Mouse (Mus musculus) midbrain, embryonic 10.5 days (tissue): Measurements from ENCODE around the gene Agap1. TPM values are rescaled to one million over a fixed set of nuclear protein-coding genes. Genes with fewer than 3 reads are reported as not detected.

Source experiments
- DNase-seq: peaks from one replicate; pipeline ENCODE4 v3.0.0-alpha.2; 2017; ENCODE audit warnings: low spot score
- H3K27ac ChIP-seq: fragments of 300-500 bp; sonication (generic); replicated peaks from 2 replicates; pipeline ENCODE4 v1.5.1; 2016; ENCODE audit warnings: mild to moderate bottlenecking
- H3K27me3 ChIP-seq: fragments of 300-500 bp; sonication (generic); 2 replicates; pipeline ENCODE4 v1.6.1; 2016; ENCODE audit warnings: low read depth, mild to moderate bottlenecking; ENCODE audit not compliant: poor library complexity, severe bottlenecking
- H3K36me3 ChIP-seq: fragments of 300-500 bp; sonication (generic); 2 replicates; pipeline ENCODE4 v1.6.1; 2016; ENCODE audit warnings: mild to moderate bottlenecking, moderate library complexity
- H3K4me1 ChIP-seq: fragments of 300-500 bp; sonication (generic); 2 replicates; pipeline ENCODE4 v1.6.1; 2016
- H3K4me3 ChIP-seq: fragments of 300-500 bp; sonication (generic); 2 replicates; pipeline ENCODE4 v1.5.1; 2016; ENCODE audit warnings: mild to moderate bottlenecking, moderate library complexity
- H3K9me3 ChIP-seq: fragments of 300-500 bp; sonication (generic); replicated peaks from 2 replicates; pipeline ENCODE4 v1.6.1; 2016; ENCODE audit warnings: mild to moderate bottlenecking
- WGBS: fragments of 180-500 bp; shearing (Covaris S2); methylation state at CpG from one replicate; pipeline ENCODE4 v1.1.7; 2016; 5-methylcytosine and 5-hydroxymethylcytosine counted together
- polyA plus RNA-seq: library from polyadenylated mRNA; unstranded; fragments of >200 nt; fragmentation: Nextera tagmentation; extraction: Ambion mirVana; gene quantifications from 2 replicates; pipeline ENCODE4 v1.2.1, GENCODE M21; 2016

Gene Agap1
- polyA plus RNA-seq, 1 experiment from 2014 or later, result 16.6 TPM

GRCm38 (mm10) chr1:89766891-89767290 is 312.3 kb downstream of the Agap1 start:
- Histone ChIP-seq H3K9me3 (no peaks in the 10 kb centered on the region), H3K27me3 (no peaks in the 10 kb centered on the region), H3K27ac (0 out of 2 replicates have a peak overlapping the region, but pooled peaks have one; percentile 33), H3K4me1 (peaks cover 59% of the 10 kb centered on the region), H3K4me3 (no peak overlapping the region), H3K36me3 (peaks cover 30% of the 10 kb centered on the region)
- no peak for DNase-seq
- WGBS, result 77% methylated on average over 8 of the region's 8 CpGs

GRCm38 (mm10) chr1:89769641-89770040 is 315.0 kb downstream of the Agap1 start:
- peaks cover 19% of the 10 kb centered on the region for H3K36me3 ChIP-seq
- 79% methylated on average over 4 of the region's 4 CpGs for WGBS

DNA sequence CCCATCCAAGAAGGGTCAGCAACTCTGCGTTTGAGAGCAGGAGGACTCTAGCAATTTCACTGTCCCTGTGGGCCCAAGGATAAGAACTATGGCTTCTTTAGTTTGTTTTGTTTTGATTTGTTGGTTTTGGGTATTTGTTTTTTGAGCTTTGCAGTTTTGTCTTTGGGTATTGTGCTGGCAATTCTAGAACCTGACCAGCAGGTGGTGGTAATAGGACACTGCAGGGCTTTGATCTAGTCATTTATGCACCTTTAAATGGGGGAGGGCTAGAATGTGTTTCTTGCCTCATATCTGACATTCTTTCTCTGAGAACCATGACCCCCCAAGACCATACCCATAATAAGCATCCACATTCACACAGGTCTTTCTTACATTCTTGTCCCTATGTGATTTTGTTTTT is 315.7 kb downstream of the Agap1 start:
- H3K27ac ChIP-seq, result no peak overlapping the region
- H3K36me3 ChIP-seq, result peaks cover 19% of the 10 kb centered on the region
- H3K4me1 ChIP-seq, result peaks cover 42% of the 10 kb centered on the region
- no peaks in the 10 kb centered on the region for H3K27me3 ChIP-seq
- H3K4me3 ChIP-seq, result no peak overlapping the region
- no peak for DNase-seq
- H3K9me3 ChIP-seq, result no peaks in the 10 kb centered on the region
- WGBS, result 65% methylated on average over 1 of the region's 1 CpGs

More at GRCm38 (mm10) chr1:89769641-89770040, 315.0 kb downstream of the Agap1 start:
- no peaks in the 10 kb centered on the region for H3K9me3 ChIP-seq
- no peak for DNase-seq
- peaks cover 42% of the 10 kb centered on the region for H3K4me1 ChIP-seq
- H3K27me3 ChIP-seq, result no peaks in the 10 kb centered on the region
- no peak overlapping the region for H3K27ac ChIP-seq
- H3K4me3 ChIP-seq, result no peak overlapping the region

DNA sequence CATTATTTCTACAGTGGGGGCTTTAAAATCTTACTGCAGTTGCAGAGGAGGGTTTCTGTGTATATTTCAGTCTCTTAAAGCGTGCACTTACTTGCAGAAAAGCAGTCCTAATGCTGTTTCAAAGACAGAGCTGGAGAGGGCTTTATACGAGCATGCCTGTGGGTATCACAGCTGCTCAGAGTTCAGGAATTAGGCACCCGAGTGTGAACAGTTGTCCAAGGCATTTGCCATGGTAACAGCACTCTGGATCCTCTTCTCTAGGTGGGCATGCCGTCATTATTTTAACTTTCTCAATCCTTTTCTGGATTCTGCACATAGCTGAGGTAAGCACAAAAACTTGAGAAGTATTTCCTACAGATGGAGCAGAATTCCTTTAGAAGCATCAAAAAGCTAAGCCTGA is 321.1 kb downstream of the Agap1 start:
- DNase-seq, result no peak

GRCm38 (mm10) chr1:89780675-89781074 is 326.1 kb downstream of the Agap1 start:
- Histone ChIP-seq H3K9me3 (no peaks in the 10 kb centered on the region), H3K4me1 (peaks cover 37% of the 10 kb centered on the region), H3K27me3 (no peaks in the 10 kb centered on the region), H3K27ac (no peak overlapping the region), H3K4me3 (no peak overlapping the region), H3K36me3 (peaks cover 22% of the 10 kb centered on the region)
- no peak for DNase-seq
- 93% methylated on average over 2 of the region's 2 CpGs for WGBS

More for the DNA sequence above, 321.1 kb downstream of the Agap1 start:
- Histone ChIP-seq H3K4me3 (no peak overlapping the region), H3K9me3 (no peaks in the 10 kb centered on the region), H3K4me1 (peaks cover 14% of the 10 kb centered on the region), H3K27ac (no peak overlapping the region), H3K36me3 (peaks cover 27% of the 10 kb centered on the region), H3K27me3 (no peaks in the 10 kb centered on the region)
- WGBS, result 59% methylated on average over 4 of the region's 4 CpGs

- Histone ChIP-seq H3K9me3 (no peaks in the 10 kb centered on the region), H3K27me3 (no peaks in the 10 kb centered on the region), H3K4me3 (no peak overlapping the region), H3K4me1 (peaks cover 46% of the 10 kb centered on the region), H3K27ac (no peak overlapping the region), H3K36me3 (peaks cover 19% of the 10 kb centered on the region)
- WGBS, result 76% methylated on average over 8 of the region's 8 CpGs
- DNase-seq, result no peak
Measured at GRCm38 (mm10) chr1:89781861-89782260, 327.3 kb downstream of the Agap1 start.

GRCm38 (mm10) chr1:89786793-89787192 is 332.2 kb downstream of the Agap1 start:
- 93% methylated on average over 6 of the region's 6 CpGs for WGBS
- H3K9me3 ChIP-seq, result no peaks in the 10 kb centered on the region
- no peaks in the 10 kb centered on the region for H3K27me3 ChIP-seq
- peaks cover 47% of the 10 kb centered on the region for H3K4me1 ChIP-seq
- H3K36me3 ChIP-seq, result peaks cover 34% of the 10 kb centered on the region
- no peak overlapping the region for H3K27ac ChIP-seq
- no peak for DNase-seq
- no peak overlapping the region for H3K4me3 ChIP-seq

DNA sequence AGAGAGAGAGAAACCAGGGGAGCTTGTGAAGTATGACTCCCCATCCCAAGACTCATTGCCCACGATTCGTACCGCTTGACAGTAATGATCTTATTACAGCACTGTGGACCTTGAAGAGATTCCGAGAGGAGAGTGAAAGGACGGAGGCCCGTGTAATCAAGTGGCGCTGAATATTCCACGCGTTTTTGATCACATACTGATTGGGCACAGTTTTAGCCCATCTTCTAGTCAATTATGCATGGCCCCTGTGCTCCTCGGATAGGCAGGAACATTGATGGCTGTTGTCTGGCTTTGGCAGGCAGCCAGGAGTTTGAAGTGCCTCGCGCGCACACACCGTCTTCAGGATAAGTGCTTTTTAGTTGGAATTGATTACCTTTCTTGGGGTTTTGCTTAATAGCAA is 344.1 kb downstream of the Agap1 start:
- 93% methylated on average over 14 of the region's 14 CpGs for WGBS
- DNase-seq, result no peak
- no peaks in the 10 kb centered on the region for H3K27me3 ChIP-seq
- H3K27ac ChIP-seq, result no peak overlapping the region
- H3K4me3 ChIP-seq, result no peak overlapping the region
- 0 out of 2 replicates have a peak, but pooled peaks cover 3% of the 10 kb centered on the region for H3K4me1 ChIP-seq
- no peaks in the 10 kb centered on the region for H3K9me3 ChIP-seq
- H3K36me3 ChIP-seq, result peaks cover 40% of the 10 kb centered on the region

GRCm38 (mm10) chr1:89801506-89801905 is 346.9 kb downstream of the Agap1 start:
- WGBS, result 86% methylated on average over 5 of the region's 5 CpGs
- no peak for DNase-seq
- Histone ChIP-seq H3K27ac (no peak overlapping the region), H3K4me3 (no peak overlapping the region), H3K4me1 (0 out of 2 replicates have a peak, but pooled peaks cover under 1% of the 10 kb centered on the region), H3K27me3 (no peaks in the 10 kb centered on the region), H3K9me3 (no peaks in the 10 kb centered on the region), H3K36me3 (peaks cover 22% of the 10 kb centered on the region)

GRCm38 (mm10) chr1:89804981-89805380 is 350.4 kb downstream of the Agap1 start:
- Histone ChIP-seq H3K27me3 (no peaks in the 10 kb centered on the region), H3K4me3 (no peak overlapping the region), H3K9me3 (no peaks in the 10 kb centered on the region), H3K27ac (no peak overlapping the region), H3K4me1 (no peaks in the 10 kb centered on the region), H3K36me3 (peaks cover 23% of the 10 kb centered on the region)
- DNase-seq, result no peak
- 90% methylated on average over 7 of the region's 7 CpGs for WGBS

GRCm38 (mm10) chr1:89812816-89813215 is 358.2 kb downstream of the Agap1 start:
- peaks cover 9% of the 10 kb centered on the region for H3K4me1 ChIP-seq
- H3K27ac ChIP-seq, result no peak overlapping the region
- WGBS, result 95% methylated on average over 8 of the region's 8 CpGs

GRCm38 (mm10) chr1:89816487-89817206 is 362.0 kb downstream of the Agap1 start:
- Histone ChIP-seq H3K4me3 (no peak overlapping the region), H3K27me3 (no peaks in the 10 kb centered on the region), H3K4me1 (peaks cover 24% of the 10 kb centered on the region), H3K9me3 (no peaks in the 10 kb centered on the region), H3K36me3 (0 out of 2 replicates have a peak, but pooled peaks cover 3% of the 10 kb centered on the region), H3K27ac (no peak overlapping the region)
- DNase-seq, result peak; percentile 28
- WGBS, result 67% methylated on average over 14 of the region's 14 CpGs

More at GRCm38 (mm10) chr1:89812816-89813215, 358.2 kb downstream of the Agap1 start:
- no peak overlapping the region for H3K4me3 ChIP-seq
- H3K9me3 ChIP-seq, result no peaks in the 10 kb centered on the region
- H3K36me3 ChIP-seq, result 0 out of 2 replicates have a peak, but pooled peaks cover 5% of the 10 kb centered on the region
- DNase-seq, result no peak
- H3K27me3 ChIP-seq, result no peaks in the 10 kb centered on the region

DNA sequence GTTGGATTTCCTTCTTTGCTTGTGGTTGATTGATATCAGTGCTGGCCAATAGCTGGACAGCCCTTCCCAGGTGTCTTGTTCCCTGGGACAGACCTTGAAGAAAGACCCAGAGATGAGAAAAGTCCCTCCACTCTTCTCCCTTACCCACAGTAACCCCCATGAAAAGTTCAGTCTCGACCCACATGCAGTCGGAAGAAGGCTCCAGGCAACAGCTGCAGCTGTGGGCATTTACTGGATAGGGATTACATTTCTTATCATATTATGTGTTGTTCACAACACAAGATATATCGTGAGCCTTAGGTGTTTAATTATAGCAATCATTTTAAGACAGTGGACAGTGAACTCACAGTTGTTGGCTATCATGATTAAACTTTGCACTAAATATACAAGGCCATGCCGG is 367.2 kb downstream of the Agap1 start:
- Histone ChIP-seq H3K27ac (no peak overlapping the region), H3K27me3 (peaks cover 34% of the 10 kb centered on the region), H3K9me3 (no peaks in the 10 kb centered on the region), H3K4me3 (no peak overlapping the region), H3K4me1 (peaks cover 52% of the 10 kb centered on the region), H3K36me3 (no peaks in the 10 kb centered on the region)
- WGBS, result 91% methylated on average over 4 of the region's 4 CpGs
- no peak for DNase-seq
